Mouse (Mus musculus) bone marrow macrophage, adult 2 months (primary cell): Measurements from ENCODE around the gene Ctnna2. TPM values are rescaled to one million over a fixed set of nuclear protein-coding genes. Genes with fewer than 3 reads are reported as not detected.

Source experiments
- H3K27ac ChIP-seq: 2 replicates; pipeline ENCODE4 v1.5.1; 2012; ENCODE audit warnings: low read depth, low read length; ENCODE audit not compliant: insufficient read depth
- H3K4me1 ChIP-seq: 2 replicates; pipeline ENCODE4 v1.6.1; 2012; ENCODE audit warnings: low read length; ENCODE audit not compliant: control insufficient read depth, insufficient read depth
- H3K4me3 ChIP-seq: 2 replicates; pipeline ENCODE4 v1.5.1; 2012; ENCODE audit warnings: mild to moderate bottlenecking, low read length, moderate library complexity; ENCODE audit not compliant: insufficient read depth
- CTCF ChIP-seq: IDR thresholded peaks from 2 replicates; pipeline ENCODE4 v1.5.1; 2012; ENCODE audit warnings: low read depth, mild to moderate bottlenecking, low read length, moderate library complexity
- POLR2A ChIP-seq: IDR thresholded peaks from 2 replicates; pipeline ENCODE4 v1.6.1; 2012; ENCODE audit warnings: mild to moderate bottlenecking, low read depth, low read length, borderline replicate concordance
- polyA plus RNA-seq: library from polyadenylated mRNA; stranded (reverse); fragments of >200 nt; gene quantifications from 2 replicates; pipeline ENCODE4 v1.2.4, GENCODE M21; 2012; ENCODE audit not compliant: missing spikeins, insufficient read depth, insufficient read length

Gene Ctnna2
- polyA plus RNA-seq, 1 experiment, result not detected

GRCm38 (mm10) chr6:77354826-77355225, 624.7 kb downstream of the Ctnna2 start:
- TF ChIP-seq CTCF, result no peak
- Histone ChIP-seq H3K4me1 (no peaks in the 10 kb centered on the region), H3K27ac (no peak overlapping the region), H3K4me3 (no peak overlapping the region)

- no peak overlapping the region for H3K27ac ChIP-seq
- H3K4me3 ChIP-seq, result no peak overlapping the region
- TF ChIP-seq CTCF, result no peak
- TF ChIP-seq POLR2A, result no peak
- no peaks in the 10 kb centered on the region for H3K4me1 ChIP-seq
Observed at GRCm38 (mm10) chr6:77343781-77344180, 635.7 kb downstream of the Ctnna2 start.

GRCm38 (mm10) chr6:77335537-77335936, 644.0 kb downstream of the Ctnna2 start:
- Histone ChIP-seq H3K27ac (no peak overlapping the region), H3K4me3 (no peak overlapping the region), H3K4me1 (no peaks in the 10 kb centered on the region)
- TF ChIP-seq POLR2A (no peak), CTCF (no peak)

GRCm38 (mm10) chr6:77324748-77325147, 654.8 kb downstream of the Ctnna2 start:
- H3K4me1 ChIP-seq, result no peaks in the 10 kb centered on the region
- no peak overlapping the region for H3K4me3 ChIP-seq
- no peak overlapping the region for H3K27ac ChIP-seq
- no peak for TF ChIP-seq POLR2A
- no peak for TF ChIP-seq CTCF

- Histone ChIP-seq H3K27ac (no peak overlapping the region), H3K4me1 (no peaks in the 10 kb centered on the region), H3K4me3 (no peak overlapping the region)
- no peak for TF ChIP-seq CTCF
- no peak for TF ChIP-seq POLR2A
Observed at GRCm38 (mm10) chr6:77324327-77324726, 655.2 kb downstream of the Ctnna2 start.

GRCm38 (mm10) chr6:77306796-77307195, 672.7 kb downstream of the Ctnna2 start:
- Histone ChIP-seq H3K4me3 (no peak overlapping the region), H3K4me1 (no peaks in the 10 kb centered on the region), H3K27ac (no peak overlapping the region)
- TF ChIP-seq POLR2A (no peak), CTCF (no peak)

- no peak overlapping the region for H3K4me3 ChIP-seq
- H3K4me1 ChIP-seq, result no peaks in the 10 kb centered on the region
- TF ChIP-seq CTCF (no peak), POLR2A (no peak)
- no peak overlapping the region for H3K27ac ChIP-seq
Observed at GRCm38 (mm10) chr6:77301305-77301704, 678.2 kb downstream of the Ctnna2 start.

- Histone ChIP-seq H3K4me3 (no peak overlapping the region), H3K4me1 (no peaks in the 10 kb centered on the region), H3K27ac (no peak overlapping the region)
- TF ChIP-seq CTCF, result no peak
- no peak for TF ChIP-seq POLR2A
Observed at GRCm38 (mm10) chr6:77291415-77291814, 688.1 kb downstream of the Ctnna2 start.

- no peak overlapping the region for H3K27ac ChIP-seq
- TF ChIP-seq POLR2A, result no peak
- no peak for TF ChIP-seq CTCF
- H3K4me1 ChIP-seq, result no peaks in the 10 kb centered on the region
- no peak overlapping the region for H3K4me3 ChIP-seq
Observed at GRCm38 (mm10) chr6:77288402-77288801, 691.1 kb downstream of the Ctnna2 start.

- Histone ChIP-seq H3K4me1 (no peaks in the 10 kb centered on the region), H3K4me3 (no peak overlapping the region), H3K27ac (no peak overlapping the region)
- TF ChIP-seq POLR2A, result no peak
- no peak for TF ChIP-seq CTCF
Observed at GRCm38 (mm10) chr6:77286317-77286716, 693.2 kb downstream of the Ctnna2 start.

- TF ChIP-seq POLR2A (no peak), CTCF (no peak)
- Histone ChIP-seq H3K4me3 (no peak overlapping the region), H3K27ac (no peak overlapping the region), H3K4me1 (no peaks in the 10 kb centered on the region)
Observed at GRCm38 (mm10) chr6:77278794-77279193, 700.7 kb downstream of the Ctnna2 start.

GRCm38 (mm10) chr6:77265163-77265562, 714.3 kb downstream of the Ctnna2 start:
- TF ChIP-seq CTCF (no peak), POLR2A (no peak)
- H3K4me1 ChIP-seq, result no peaks in the 10 kb centered on the region
- H3K27ac ChIP-seq, result no peak overlapping the region
- H3K4me3 ChIP-seq, result no peak overlapping the region
